Mouse (Mus musculus): ENCODE data around the gene Dnaic2. TPM values are rescaled to one million over a fixed set of nuclear protein-coding genes. Genes with fewer than 3 reads are reported as not detected.
A peak's percentile ranks its signal among the peaks of the same experiment; 100 is the strongest.

Gene Dnaic2
- total and polyA plus RNA-seq, 3 experiments: 0.59 to 0.93 (median 0.83) TPM

DNA sequence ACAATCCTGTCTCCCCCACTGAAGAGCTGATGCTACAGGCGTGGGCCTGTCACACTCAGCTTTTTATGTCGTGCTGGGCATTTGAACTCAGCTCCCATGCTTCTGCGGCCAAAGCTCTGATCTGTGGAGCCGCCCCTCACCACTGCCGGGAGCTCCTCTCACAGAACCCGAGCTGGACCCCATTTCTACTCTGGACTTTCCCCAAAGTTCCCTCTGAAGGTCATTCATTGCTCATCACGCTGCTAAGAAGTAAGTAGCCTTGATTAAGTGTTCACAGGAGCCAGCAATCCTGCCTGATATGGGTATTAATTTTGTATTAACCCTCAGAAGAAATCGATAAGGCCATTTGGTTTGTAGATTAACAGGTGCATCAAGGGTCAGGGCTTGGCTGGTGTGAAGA lies 4.8 kb upstream of the Dnaic2 start:
- no peak overlapping the region for H3K9ac ChIP-seq (ENCODE audit: insufficient read depth, low read depth)
- H3K4me1 ChIP-seq (ENCODE audit: control insufficient read depth in 1 of 2, insufficient read depth in 2 of 2): peaks cover 12 to 18% of the 10 kb centered on the region in 2 experiments
- H3K27me3 ChIP-seq (replicated peaks): peaks cover 14% of the 10 kb centered on the region
- TF ChIP-seq SIN3A (IDR thresholded peaks at IDR 0.05; ENCODE audit: low read length) (no peak), MAFK (IDR thresholded peaks at IDR 0.05; ENCODE audit: insufficient replicate concordance, low read length) (no peak), CHD2 (IDR thresholded peaks at IDR 0.05; ENCODE audit: low read length) (no peak), MEF2A (IDR thresholded peaks at IDR 0.05; ENCODE audit: borderline replicate concordance, low read depth, low read length) (no peak), SMC3 (IDR thresholded peaks at IDR 0.05; ENCODE audit: low read depth, low read length) (no peak), POLR2A (IDR thresholded peaks at IDR 0.05; ENCODE audit: low read depth, low read length) (no peak), USF1 (IDR thresholded peaks at IDR 0.05; ENCODE audit: low read depth, low read length) (no peak), MAX (IDR thresholded peaks at IDR 0.05; ENCODE audit: low read length) (no peak), USF2 (conservative IDR thresholded peaks at IDR 0.05; ENCODE audit: low read depth, low read length) (no peak), TCF12 (IDR thresholded peaks at IDR 0.05; ENCODE audit: low read depth, low read length) (no peak), GABPA (IDR thresholded peaks at IDR 0.05; ENCODE audit: insufficient replicate concordance, low read depth, low read length) (no peak), E2F4 (IDR thresholded peaks at IDR 0.05; ENCODE audit: insufficient replicate concordance, low read depth, low read length) (no peak), CHD1 (IDR thresholded peaks at IDR 0.05; ENCODE audit: low read depth, low read length) (no peak), KAT2A (IDR thresholded peaks at IDR 0.05; ENCODE audit: insufficient replicate concordance, low read length) (no peak), NRF1 (IDR thresholded peaks at IDR 0.05; ENCODE audit: low read depth, low read length) (no peak), EP300 (IDR thresholded peaks at IDR 0.05; ENCODE audit: low read length) (no peak)
- H3K27ac ChIP-seq (ENCODE audit: insufficient read depth, low read depth): no peak overlapping the region
- peaks cover 8% of the 10 kb centered on the region for H3K9me3 ChIP-seq (replicated peaks; ENCODE audit: low read length)
- no peak for DNase-seq (ENCODE audit: extremely low read depth)
- no peak overlapping the region for H3K4me2 ChIP-seq (ENCODE audit: insufficient read depth, low read depth, poor library complexity, severe bottlenecking)
- H3K36me3 ChIP-seq (replicated peaks in 1 of 2; ENCODE audit: control insufficient read depth in 1 of 2, insufficient read depth in 1 of 2, low read length in 1 of 2): no peaks in the 10 kb centered on the region
- H3K79me2 ChIP-seq (replicated peaks; ENCODE audit: control insufficient read depth, extremely low read depth, insufficient read depth, poor library complexity, severe bottlenecking): no peaks in the 10 kb centered on the region
- no peak overlapping the region for H3K4me3 ChIP-seq (replicated peaks in 1 of 3; ENCODE audit: low read depth in 2 of 3, low read length in 2 of 3, poor library complexity in 1 of 3)
- in situ Hi-C loops (cut with MboI; ENCODE audit: low pct_ligation_motif_present, low pct_unique_long_range_greater_than_20kb, low sequenced_read_pairs): no loop called here
- dilution Hi-C loops (cut with MboI; ENCODE audit: extremely low pct_ligation_motif_present, extremely low pct_unique_long_range_greater_than_20kb, low sequenced_read_pairs): no loop called here

DNA sequence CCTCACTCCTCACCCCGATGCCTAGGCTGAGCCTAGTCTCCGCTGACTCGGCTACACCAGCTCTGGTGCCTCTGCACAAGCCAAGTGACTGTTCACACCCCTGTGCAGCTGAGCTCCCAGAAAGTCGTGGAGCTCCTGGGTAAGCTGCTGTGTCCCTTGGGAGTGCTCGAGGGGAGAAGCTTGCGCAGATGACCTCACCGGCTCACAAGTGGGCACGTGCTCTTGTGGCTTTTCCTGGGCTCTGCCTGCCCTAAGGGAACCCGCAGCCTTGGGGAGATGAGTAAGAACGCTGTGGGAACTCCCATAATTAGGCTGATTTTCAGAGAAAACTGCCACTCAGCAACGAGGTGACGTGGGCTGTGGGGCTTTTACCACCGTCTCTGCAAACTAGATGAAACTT lies 4.2 kb upstream of the Dnaic2 start:
- Histone ChIP-seq H3K4me3 (replicated peaks in 1 of 3; ENCODE audit: low read depth in 2 of 3, low read length in 2 of 3, poor library complexity in 1 of 3) (no peak overlapping the region), H3K9me3 (replicated peaks; ENCODE audit: low read length) (peaks cover 8% of the 10 kb centered on the region), H3K27me3 (replicated peaks) (peaks cover 17% of the 10 kb centered on the region), H3K4me2 (ENCODE audit: insufficient read depth, low read depth, poor library complexity, severe bottlenecking) (no peak overlapping the region), H3K4me1 (ENCODE audit: control insufficient read depth in 1 of 2, insufficient read depth in 2 of 2) (peaks cover 12 to 18% of the 10 kb centered on the region in 2 experiments), H3K79me2 (replicated peaks; ENCODE audit: control insufficient read depth, extremely low read depth, insufficient read depth, poor library complexity, severe bottlenecking) (no peaks in the 10 kb centered on the region), H3K9ac (ENCODE audit: insufficient read depth, low read depth) (no peak overlapping the region), H3K36me3 (replicated peaks in 1 of 2; ENCODE audit: control insufficient read depth in 1 of 2, insufficient read depth in 1 of 2, low read length in 1 of 2) (no peaks in the 10 kb centered on the region), H3K27ac (ENCODE audit: insufficient read depth, low read depth) (no peak overlapping the region)
- dilution Hi-C loops (cut with MboI; ENCODE audit: extremely low pct_ligation_motif_present, extremely low pct_unique_long_range_greater_than_20kb, low sequenced_read_pairs) (no loop called here), in situ Hi-C loops (cut with MboI; ENCODE audit: low pct_ligation_motif_present, low pct_unique_long_range_greater_than_20kb, low sequenced_read_pairs) (no loop called here)
- peak; percentile 75 for DNase-seq (ENCODE audit: extremely low read depth)
- no peak for TF ChIP-seq RAD21 (IDR thresholded peaks at IDR 0.05; ENCODE audit: low read depth, low read length)
- TF ChIP-seq NRF1 (IDR thresholded peaks at IDR 0.05; ENCODE audit: low read depth, low read length): peak; percentile 42; the same call in 1 of the 2 replicates
- no peak for TF ChIP-seq TCF12 (IDR thresholded peaks at IDR 0.05; ENCODE audit: low read depth, low read length)
- peak; percentile 64 for TF ChIP-seq MAX (IDR thresholded peaks at IDR 0.05; ENCODE audit: low read length)
- TF ChIP-seq USF1 (IDR thresholded peaks at IDR 0.05; ENCODE audit: low read depth, low read length): peak; percentile 37
- peak; percentile 96 for TF ChIP-seq ETS1 (conservative IDR thresholded peaks at IDR 0.05; ENCODE audit: low read depth, low read length)
- no peak for TF ChIP-seq ZKSCAN1 (IDR thresholded peaks at IDR 0.05; ENCODE audit: borderline replicate concordance, low read depth, low read length)
- no peak for TF ChIP-seq ZNF384 (IDR thresholded peaks at IDR 0.05; ENCODE audit: low read depth, low read length)
- no peak for TF ChIP-seq ELF1 (IDR thresholded peaks at IDR 0.05; ENCODE audit: low read depth, low read length)
- TF ChIP-seq CHD2 (IDR thresholded peaks at IDR 0.05; ENCODE audit: low read length): no peak
- no peak for TF ChIP-seq CHD1 (IDR thresholded peaks at IDR 0.05; ENCODE audit: low read depth, low read length)
- no peak for TF ChIP-seq HCFC1 (IDR thresholded peaks at IDR 0.05; ENCODE audit: low read depth, low read length)
- TF ChIP-seq RCOR1 (conservative IDR thresholded peaks at IDR 0.05; ENCODE audit: low read depth, low read length): peak; percentile 73; the same call in 1 of the 2 replicates
- TF ChIP-seq EP300 (IDR thresholded peaks at IDR 0.05; ENCODE audit: low read length): peak; percentile 62
- TF ChIP-seq TBP (conservative IDR thresholded peaks at IDR 0.05; ENCODE audit: low read depth, low read length): no peak
- 0 out of 2 replicates have a peak, but pooled peaks have one; percentile 29 for TF ChIP-seq MYC (IDR thresholded peaks at IDR 0.05; ENCODE audit: low read depth, low read length)
- 0 out of 2 replicates have a peak, but pooled peaks have one; percentile 36 for TF ChIP-seq SIN3A (IDR thresholded peaks at IDR 0.05; ENCODE audit: low read length)
- TF ChIP-seq IRF4 (IDR thresholded peaks at IDR 0.05; ENCODE audit: low read depth, low read length): peak; percentile 72
- peak; percentile 47; the same call in 1 of the 2 replicates for TF ChIP-seq MAFK (IDR thresholded peaks at IDR 0.05; ENCODE audit: insufficient replicate concordance, low read length)
- TF ChIP-seq USF2 (conservative IDR thresholded peaks at IDR 0.05; ENCODE audit: low read depth, low read length): no peak
- 0 out of 2 replicates have a peak, but pooled peaks have one; percentile 35 for TF ChIP-seq KAT2A (IDR thresholded peaks at IDR 0.05; ENCODE audit: insufficient replicate concordance, low read length)
- peak; percentile 99 for TF ChIP-seq BHLHE40 (IDR thresholded peaks at IDR 0.05; ENCODE audit: low read depth, low read length)
- no peak for TF ChIP-seq E2F4 (IDR thresholded peaks at IDR 0.05; ENCODE audit: insufficient replicate concordance, low read depth, low read length)
- TF ChIP-seq MAZ (IDR thresholded peaks at IDR 0.05; ENCODE audit: low read depth, low read length): 0 out of 2 replicates have a peak, but pooled peaks have one; percentile 42
- no peak for TF ChIP-seq POLR2A (IDR thresholded peaks at IDR 0.05; ENCODE audit: low read depth, low read length)
- no peak for TF ChIP-seq CTCF (conservative IDR thresholded peaks at IDR 0.05 in 1 of 2, IDR thresholded peaks at IDR 0.05 in 1 of 2; ENCODE audit: low read depth in 2 of 2, low read length in 2 of 2)
- TF ChIP-seq MXI1 (IDR thresholded peaks at IDR 0.05; ENCODE audit: low read depth, low read length): no peak
- no peak for TF ChIP-seq SMC3 (IDR thresholded peaks at IDR 0.05; ENCODE audit: low read depth, low read length)
